Mouse (Mus musculus) ES-E14 (cell line): ENCODE data around the gene Prx. TPM values are rescaled to one million over a fixed set of nuclear protein-coding genes. Genes with fewer than 3 reads are reported as not detected.
A peak's percentile ranks its signal among the peaks of the same experiment; 100 is the strongest.

Experiments
- DNase-seq: peaks from one replicate; pipeline ENCODE4 v3.0.0-alpha.2; 2013; ENCODE audit warnings: low read depth, low spot score
- H3K27ac ChIP-seq: 2 replicates; pipeline ENCODE4 v1.5.1; 2012; ENCODE audit warnings: low read depth, mild to moderate bottlenecking, low read length, moderate library complexity, mixed read lengths; ENCODE audit not compliant: poor library complexity, insufficient read depth, severe bottlenecking
- H3K36me3 ChIP-seq: 2 replicates; pipeline ENCODE4 v1.6.1; 2012; ENCODE audit warnings: mild to moderate bottlenecking, low read length, moderate library complexity, mixed read lengths; ENCODE audit not compliant: control insufficient read depth, poor library complexity, insufficient read depth, severe bottlenecking
- H3K4me1 ChIP-seq, 2 experiments: fragments of 150-350 bp in 1 of 2; sonication (generic) in 1 of 2; 2 replicates each; pipeline ENCODE4 v1.6.1; 2012; ENCODE audit warnings: low read length in 2 of 2, mild to moderate bottlenecking in 1 of 2, mixed read lengths in 1 of 2; ENCODE audit not compliant: control insufficient read depth in 2 of 2, insufficient read depth in 2 of 2, poor library complexity in 1 of 2
- H3K4me3 ChIP-seq, 2 experiments: fragments of 150-350 bp in 1 of 2; sonication (generic) in 1 of 2; 2 replicates each; pipeline ENCODE4 v1.5.1; 2012; ENCODE audit warnings: low read length in 2 of 2, low read depth in 1 of 2, mild to moderate bottlenecking in 1 of 2, mixed read lengths in 1 of 2; ENCODE audit not compliant: insufficient read depth in 1 of 2, poor library complexity in 1 of 2, severe bottlenecking in 1 of 2
- H3K9ac ChIP-seq: 2 replicates; pipeline ENCODE4 v1.6.1; 2012; ENCODE audit warnings: low read depth, mild to moderate bottlenecking, low read length, mixed read lengths; ENCODE audit not compliant: poor library complexity, insufficient read depth, severe bottlenecking
- H3K9me3 ChIP-seq: fragments of 150-350 bp; sonication (generic); 2 replicates; pipeline ENCODE4 v1.6.1; 2012; ENCODE audit warnings: low read depth, mild to moderate bottlenecking, low read length; ENCODE audit not compliant: control insufficient read depth, insufficient read depth
- CHD2 ChIP-seq: IDR thresholded peaks from 2 replicates; pipeline ENCODE4 v1.6.1; 2014; ENCODE audit warnings: mild to moderate bottlenecking, low read depth, low read length, inconsistent platforms
- HCFC1 ChIP-seq: IDR thresholded peaks from 2 replicates; pipeline ENCODE4 v1.6.1; 2012; ENCODE audit warnings: low read length, inconsistent platforms, borderline replicate concordance; ENCODE audit not compliant: insufficient read depth
- MAFK ChIP-seq: IDR thresholded peaks from 2 replicates; pipeline ENCODE4 v1.6.1; 2014; ENCODE audit warnings: mild to moderate bottlenecking, low read depth, low read length, inconsistent platforms; ENCODE audit not compliant: insufficient read depth
- ZC3H11A ChIP-seq: IDR thresholded peaks from 2 replicates; pipeline ENCODE4 v1.6.1; 2012; ENCODE audit warnings: low read depth, mild to moderate bottlenecking, inconsistent platforms, low read length, borderline replicate concordance
- ZNF384 ChIP-seq: IDR thresholded peaks from 2 replicates; pipeline ENCODE4 v1.6.1; 2012; ENCODE audit warnings: low read depth, low read length, inconsistent platforms
- in situ Hi-C, 2 experiments: fragments of 600-800 bp; cut with MboI; formaldehyde crosslinking; loops; one replicate each; pipeline ENCODE4 v1.15.1; 2025; ENCODE audit warnings: low sequenced_read_pairs in 2 of 2, inconsistent platforms in 1 of 2; ENCODE audit not compliant: unreplicated experiment in 2 of 2
- total RNA-seq: library from RNA; depleted of rRNA; stranded (reverse); fragments of 300-350 nt; gene quantifications from 2 replicates; pipeline ENCODE4 v1.2.3, GENCODE M21; 2012

Gene Prx
- total RNA-seq, 1 experiment, result 10.0 TPM

GRCm38 (mm10) chr7:27479750-27480149, 19.4 kb upstream of the Prx start:
- H3K27ac ChIP-seq, result no peak overlapping the region
- TF ChIP-seq CHD2 (no peak), ZNF384 (no peak), HCFC1 (no peak), ZC3H11A (no peak), MAFK (no peak)
- DNase-seq, result no peak
- peaks cover 6 to 14% of the 10 kb centered on the region in 2 experiments; a peak in 3 of 4 replicates for H3K4me1 ChIP-seq
- no peak overlapping the region for H3K4me3 ChIP-seq
- no peak overlapping the region for H3K9ac ChIP-seq
- H3K36me3 ChIP-seq, result 0 out of 2 replicates have a peak, but pooled peaks cover 4% of the 10 kb centered on the region
- in situ Hi-C loops, result no loop called here
- no peaks in the 10 kb centered on the region for H3K9me3 ChIP-seq

GRCm38 (mm10) chr7:27480506-27480905, 18.6 kb upstream of the Prx start:
- in situ Hi-C loops, result no loop called here
- no peak overlapping the region for H3K27ac ChIP-seq

GRCm38 (mm10) chr7:27480927-27481626, 18.0 kb upstream of the Prx start:
- Histone ChIP-seq H3K9me3 (no peaks in the 10 kb centered on the region), H3K4me1 (peaks cover 6 to 7% of the 10 kb centered on the region in 2 experiments; a peak in 3 of 4 replicates), H3K9ac (peak overlapping the region; percentile 10; the same call in 1 of the 2 replicates), H3K27ac (no peak overlapping the region; the same call in 1 of the 2 replicates), H3K4me3 (peak overlapping the region; percentile 18 to 23; a peak in 3 of 4 replicates), H3K36me3 (0 out of 2 replicates have a peak, but pooled peaks cover 4% of the 10 kb centered on the region)
- no peak for DNase-seq
- TF ChIP-seq CHD2 (no peak), MAFK (no peak), ZNF384 (no peak), ZC3H11A (no peak), HCFC1 (no peak)
- in situ Hi-C loops, result no loop called here

More at GRCm38 (mm10) chr7:27480506-27480905, 18.6 kb upstream of the Prx start:
- DNase-seq, result no peak
- no peak overlapping the region for H3K4me3 ChIP-seq
- TF ChIP-seq CHD2, result no peak
- TF ChIP-seq ZC3H11A, result no peak
- no peak for TF ChIP-seq MAFK
- no peak for TF ChIP-seq HCFC1
- H3K9me3 ChIP-seq, result no peaks in the 10 kb centered on the region
- H3K9ac ChIP-seq, result no peak overlapping the region
- H3K4me1 ChIP-seq, result peaks cover 6 to 12% of the 10 kb centered on the region in 2 experiments; a peak in 3 of 4 replicates
- H3K36me3 ChIP-seq, result 0 out of 2 replicates have a peak, but pooled peaks cover 4% of the 10 kb centered on the region

GRCm38 (mm10) chr7:27481627-27481969, 17.5 kb upstream of the Prx start:
- Histone ChIP-seq H3K4me3 (peak overlapping the region; percentile 18 to 23; a peak in 3 of 4 replicates), H3K36me3 (no peaks in the 10 kb centered on the region), H3K27ac (no peak overlapping the region), H3K9ac (peak overlapping the region; percentile 10; the same call in 1 of the 2 replicates), H3K9me3 (no peaks in the 10 kb centered on the region), H3K4me1 (peaks cover 6 to 9% of the 10 kb centered on the region in 2 experiments; a peak in 3 of 4 replicates)
- TF ChIP-seq ZC3H11A (no peak), CHD2 (no peak), HCFC1 (no peak), ZNF384 (no peak), MAFK (no peak)
- in situ Hi-C loops, result no loop called here
- no peak for DNase-seq

- in situ Hi-C loops, result no loop called here
- Histone ChIP-seq H3K4me1 (peaks cover 6 to 12% of the 10 kb centered on the region in 2 experiments; a peak in 3 of 4 replicates), H3K9me3 (no peaks in the 10 kb centered on the region), H3K27ac (peak overlapping the region; percentile 51; the same call in 1 of the 2 replicates), H3K9ac (no peak overlapping the region), H3K4me3 (peak overlapping the region in 1 of 2 experiments; percentile 15; a peak in 1 of 4 replicates), H3K36me3 (no peaks in the 10 kb centered on the region; the same call in 1 of the 2 replicates)
- TF ChIP-seq CHD2 (no peak), ZC3H11A (no peak), MAFK (no peak), HCFC1 (no peak), ZNF384 (no peak)
- no peak for DNase-seq
Measured at GRCm38 (mm10) chr7:27483860-27484259, 15.3 kb upstream of the Prx start.
